Comparison of ENCODE assay signal across 9 mouse cellular contexts in the genomic region with DNA sequence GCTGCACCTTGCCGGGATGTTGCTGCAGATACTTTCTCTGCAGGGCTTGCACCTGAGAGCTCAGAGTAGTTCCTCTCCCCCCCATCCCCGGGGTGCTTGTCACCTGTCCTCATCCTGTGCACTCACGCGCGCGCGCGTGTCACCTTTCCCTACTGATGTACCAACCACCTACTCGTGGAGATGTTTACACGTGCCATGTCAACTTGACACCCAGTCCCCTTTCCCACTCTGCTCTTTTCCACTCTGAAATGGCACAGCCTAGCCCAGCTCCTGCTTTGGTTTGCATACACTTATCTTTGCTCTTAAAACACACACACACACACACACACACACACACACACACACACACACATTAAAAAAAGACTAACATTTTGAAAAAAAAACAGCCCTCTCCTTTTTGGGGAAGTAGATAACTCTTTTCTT. TPM values are rescaled to one million over a fixed set of nuclear protein-coding genes. Genes with fewer than 3 reads are reported as not detected.
DNase-seq lines count a peak whose midpoint lies in the region; ATAC-seq and TF ChIP-seq lines count a peak whose summit lies in the region.
"Had no signal": no experiment of that assay in that cellular context is flagged by ENCODE, and none has a peak within 500 bp of the region (broad histone marks: within the 10 kb centered on the region; RNA-seq: fewer than 3 reads in every experiment).

No protein-coding gene starts in this region.

- TF ChIP-seq CTCF in G1E (IDR thresholded peaks at IDR 0.05; ENCODE audit: low read depth, low read length) = no peak
- no peak for TF ChIP-seq CTCF in embryonic fibroblast, embryonic 13.5 days (IDR thresholded peaks at IDR 0.05; ENCODE audit: borderline replicate concordance, insufficient read depth, low read length)

- peak overlapping the region; percentile 93 for H3K4me2 ChIP-seq in heart, embryonic 13.5 days
- H3K4me2 ChIP-seq in stomach, embryonic 16.5 days (ENCODE audit: low read depth, low read length) = peak overlapping the region; percentile 98

- TF ChIP-seq POLR2A in embryonic fibroblast, embryonic 13.5 days (IDR thresholded peaks at IDR 0.05; ENCODE audit: low read depth, low read length) = no peak

- no peaks in the 10 kb centered on the region for H3K9me3 ChIP-seq in heart, embryonic 13.5 days
- H3K9me3 ChIP-seq in G1E (replicated peaks) = no peaks in the 10 kb centered on the region
- H3K9me3 ChIP-seq in midbrain, embryonic 10.5 days (replicated peaks) = no peaks in the 10 kb centered on the region
- H3K9me3 ChIP-seq in stomach, embryonic 16.5 days (replicated peaks; ENCODE audit: control insufficient read depth, low read length) = no peaks in the 10 kb centered on the region

- H3K27ac ChIP-seq in heart, embryonic 13.5 days (replicated peaks) = no peak overlapping the region
- H3K27ac ChIP-seq in embryonic fibroblast, embryonic 13.5 days (ENCODE audit: insufficient read depth, low read length) = no peak overlapping the region
- H3K27ac ChIP-seq in midbrain, embryonic 10.5 days (replicated peaks) = peak overlapping the region; percentile 84; the same call in 1 of the 2 replicates
- H3K27ac ChIP-seq in stomach, embryonic 16.5 days (ENCODE audit: low read length) = no peak overlapping the region

- H3K9ac ChIP-seq in heart, embryonic 13.5 days = peak overlapping the region; percentile 87
- H3K9ac ChIP-seq in stomach, embryonic 16.5 days (ENCODE audit: low read length) = peak overlapping the region; percentile 72

- no peak for DNase-seq in heart, postnatal 4 days
- DNase-seq in G1E (ENCODE audit: low spot score) = no peak
- DNase-seq in layer of hippocampus, adult 9-11 months = peak; percentile 47
- DNase-seq in midbrain, embryonic 10.5 days (ENCODE audit: low spot score) = peak; percentile 18
- no peak for DNase-seq in urinary bladder, adult 2 months (ENCODE audit: low spot score)

- WGBS in heart, embryonic 13.5 days = 3% methylated on average over 9 of the region's 10 CpGs
- WGBS in midbrain, embryonic 10.5 days = 4% methylated on average over 10 of the region's 10 CpGs
- 7% methylated on average over 10 of the region's 10 CpGs for WGBS in stomach, embryonic 16.5 days

- peak overlapping the region; percentile 74 for H3K4me3 ChIP-seq in heart, embryonic 13.5 days
- peak overlapping the region; percentile 98 for H3K4me3 ChIP-seq in G1E (ENCODE audit: low read depth, low read length)
- H3K4me3 ChIP-seq in embryonic fibroblast, embryonic 13.5 days (ENCODE audit: insufficient read depth, low read length) = peak overlapping the region; percentile 51
- peak overlapping the region; percentile 91 for H3K4me3 ChIP-seq in midbrain, embryonic 10.5 days
- peak overlapping the region; percentile 74 for H3K4me3 ChIP-seq in stomach, embryonic 16.5 days (replicated peaks; ENCODE audit: low read length)

- ATAC-seq in heart, embryonic 13.5 days (ENCODE audit: extremely low read depth, insufficient number of reproducible peaks, low FRiP score, low TSS enrichment) = no peak; the same call in 1 of the 2 replicates
- no peak for ATAC-seq in G1E (ENCODE audit: extremely low read depth, insufficient number of reproducible peaks, low FRiP score, poor library complexity, severe bottlenecking)
- no peak; the same call in 1 of the 2 replicates for ATAC-seq in stomach, embryonic 16.5 days (ENCODE audit: insufficient read depth, low FRiP score)

- no peaks in the 10 kb centered on the region for H3K27me3 ChIP-seq in heart, embryonic 13.5 days (replicated peaks)
- H3K27me3 ChIP-seq in G1E (ENCODE audit: insufficient read depth, low read length) = no peaks in the 10 kb centered on the region
- peaks cover 20% of the 10 kb centered on the region for H3K27me3 ChIP-seq in midbrain, embryonic 10.5 days (ENCODE audit: low read depth, poor library complexity, severe bottlenecking)
- no peaks in the 10 kb centered on the region for H3K27me3 ChIP-seq in stomach, embryonic 16.5 days (ENCODE audit: control insufficient read depth, insufficient read depth, low read length)

- H3K36me3 ChIP-seq in heart, embryonic 13.5 days = no peaks in the 10 kb centered on the region
- H3K36me3 ChIP-seq in G1E (replicated peaks) = peaks cover 7% of the 10 kb centered on the region
- H3K36me3 ChIP-seq in midbrain, embryonic 10.5 days = no peaks in the 10 kb centered on the region
- H3K36me3 ChIP-seq in stomach, embryonic 16.5 days (ENCODE audit: control insufficient read depth, insufficient read depth, low read length) = no peaks in the 10 kb centered on the region

- H3K4me1 ChIP-seq in heart, embryonic 13.5 days = peaks cover 34% of the 10 kb centered on the region
- H3K4me1 ChIP-seq in G1E (ENCODE audit: insufficient read depth, low read depth, low read length) = peaks cover 43% of the 10 kb centered on the region
- no peaks in the 10 kb centered on the region for H3K4me1 ChIP-seq in embryonic fibroblast, embryonic 13.5 days (ENCODE audit: control insufficient read depth, insufficient read depth, low read length)
- H3K4me1 ChIP-seq in midbrain, embryonic 10.5 days = peaks cover 14% of the 10 kb centered on the region
- H3K4me1 ChIP-seq in stomach, embryonic 16.5 days (ENCODE audit: control insufficient read depth, insufficient read depth, low read length) = 0 out of 2 replicates have a peak, but pooled peaks cover 4% of the 10 kb centered on the region

RNA-seq across cellular contexts. Expression of a gene that starts 0.6 kb away (rescaled TPM):
- polyA plus RNA-seq in heart, embryonic 13.5 days (2015; fragmentation: Nextera tagmentation; extraction: Ambion mirVana) = 34.4 and 40.0 TPM in 2 replicates
- total RNA-seq in heart, postnatal 4 days (2021) = 10 to 100 TPM; 18.2 to 20.3 TPM
- 13.5 and 14.5 TPM in 2 replicates for total RNA-seq in G1E (2014; fragmentation: Nextera tagmentation)
- 7.7 and 8.3 TPM in 2 replicates for total RNA-seq in G1E (2017)
- 5.6 and 7.5 TPM in 2 replicates for polyA plus RNA-seq in G1E (2012)
- 1.9 and 2.1 TPM in 2 replicates for polyA plus RNA-seq in embryonic fibroblast, embryonic 13.5 days (2011; ENCODE audit: insufficient read length, low read depth, missing spikeins)
- polyA plus RNA-seq in midbrain, embryonic 10.5 days (2016; fragmentation: Nextera tagmentation; extraction: Ambion mirVana) = 7.0 and 7.2 TPM in 2 replicates
- polyA plus RNA-seq in stomach, embryonic 16.5 days (2015; fragmentation: Nextera tagmentation; extraction: Ambion mirVana) = 3.7 and 4.5 TPM in 2 replicates
- 12.1 and 13.2 TPM in 2 replicates for polyA plus RNA-seq in urinary bladder, adult 2 months (2012; rRNA removed)
- total RNA-seq: hematopoietic stem cell, adult 5-6 weeks had no signal

RNA-seq across cellular contexts. Expression of a gene that starts 54.8 kb away (rescaled TPM):
- polyA plus RNA-seq in heart, embryonic 13.5 days (2015; fragmentation: Nextera tagmentation; extraction: Ambion mirVana) = 8.2 and 8.4 TPM in 2 replicates
- total RNA-seq in heart, postnatal 4 days (2021) = 10 to 100 TPM in 1 of 2 experiments, 1 to 10 TPM in 1; 9.5 to 10.2 TPM
- total RNA-seq in G1E (2014; fragmentation: Nextera tagmentation) = 36.2 and 37.0 TPM in 2 replicates
- total RNA-seq in G1E (2017) = 23.6 and 28.6 TPM in 2 replicates
- polyA plus RNA-seq in G1E (2012) = 11.3 and 16.1 TPM in 2 replicates
- 6.6 and 9.0 TPM in 2 replicates for polyA plus RNA-seq in embryonic fibroblast, embryonic 13.5 days (2011; ENCODE audit: insufficient read length, low read depth, missing spikeins)
- polyA plus RNA-seq in midbrain, embryonic 10.5 days (2016; fragmentation: Nextera tagmentation; extraction: Ambion mirVana) = 15.7 and 17.3 TPM in 2 replicates
- 7.2 TPM in 2 replicates for polyA plus RNA-seq in stomach, embryonic 16.5 days (2015; fragmentation: Nextera tagmentation; extraction: Ambion mirVana)
- polyA plus RNA-seq in urinary bladder, adult 2 months (2012; rRNA removed) = 4.0 and 4.5 TPM in 2 replicates

Comparison
In these comparisons a context has a peak if more than half of its experiments do, and no peak if none do; other contexts are left out.
1. DNase-seq: peak in layer of hippocampus, adult 9-11 months (single experiment) and midbrain, embryonic 10.5 days (single experiment); none in heart, postnatal 4 days (single experiment), G1E (single experiment) and urinary bladder, adult 2 months (single experiment).
2. Peak in every context shown above with its lines, with median percentiles within 50 percentile points of each other: H3K4me3 ChIP-seq.